Mouse (Mus musculus) lung, postnatal 25 days (tissue): Measurements from ENCODE around the gene Dgkz.

Experiments used
- DNase-seq: peaks from one replicate; pipeline ENCODE4 v3.0.0; 2022; ENCODE audit warnings: low spot score

Dgkz gene

DNA sequence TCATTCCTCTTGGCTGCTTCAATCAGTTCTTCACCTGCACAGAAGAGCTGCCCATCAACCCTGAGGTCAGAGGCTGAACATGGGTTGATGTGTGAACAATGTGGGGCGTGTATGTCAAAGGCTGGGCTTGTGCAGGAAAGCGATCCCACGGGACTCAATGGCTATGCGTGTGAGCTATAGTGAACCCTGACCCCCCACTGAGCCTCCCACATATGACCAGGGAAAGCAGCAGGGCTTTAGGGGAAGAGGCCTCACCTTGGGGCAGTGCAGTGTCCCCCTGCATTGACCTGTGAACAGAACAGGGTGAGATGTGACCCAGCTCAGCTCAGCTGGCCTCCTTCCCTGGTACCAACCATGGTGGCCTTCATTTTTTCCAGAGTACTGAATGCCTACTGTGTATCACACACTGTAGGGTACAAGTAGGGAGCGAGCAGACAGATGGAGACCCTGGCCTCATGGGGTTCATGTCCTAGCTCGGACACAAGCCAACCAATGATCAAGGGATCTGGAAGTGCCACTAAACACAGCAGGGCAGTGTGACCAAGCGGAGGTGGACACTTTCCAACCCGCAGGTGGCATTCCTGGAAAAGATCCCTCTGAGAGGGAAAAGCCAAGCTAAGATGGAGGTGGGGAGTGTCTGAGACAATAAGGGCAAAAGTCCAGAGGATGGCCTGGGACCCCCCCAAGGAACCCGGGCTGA is 40.7 kb downstream of the Dgkz start:
- DNase-seq = no peak

- no peak for DNase-seq
Measured at GRCm38 (mm10) chr2:91934016-91934415, 41.6 kb downstream of the Dgkz start.

DNA sequence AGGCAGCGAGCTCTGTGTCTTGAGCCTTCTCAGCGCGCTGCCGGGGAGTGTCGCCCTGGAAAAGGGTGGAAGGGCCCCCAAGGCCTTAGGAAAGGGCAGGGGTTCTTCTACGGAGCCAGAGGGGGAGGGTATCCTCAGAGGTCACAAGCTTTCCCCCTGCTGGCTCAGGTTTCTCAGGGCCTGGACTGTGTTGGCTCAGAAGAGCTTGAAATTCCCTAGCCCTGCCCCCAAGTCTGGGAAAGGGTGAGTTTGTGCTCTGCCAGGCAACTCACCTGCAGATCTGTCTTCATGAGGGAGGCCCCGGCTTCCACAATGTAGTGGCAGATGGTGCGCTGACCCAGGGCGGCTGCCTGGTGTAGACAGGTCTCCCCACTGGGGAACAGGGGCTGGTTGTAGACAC is 42.2 kb downstream of the Dgkz start:
- DNase-seq = no peak

- DNase-seq = no peak
Measured at GRCm38 (mm10) chr2:91932737-91933350, 42.8 kb downstream of the Dgkz start.

- no peak for DNase-seq
Measured at GRCm38 (mm10) chr2:91932160-91932711, 43.4 kb downstream of the Dgkz start, which contains the start of gene Mdk. TSS of gene Mdk (minus strand) at chr2:91932297.

GRCm38 (mm10) chr2:91931328-91932159 is 44.1 kb downstream of the Dgkz start:
- no peak for DNase-seq

GRCm38 (mm10) chr2:91930761-91931291 is 44.8 kb downstream of the Dgkz start:
- no peak for DNase-seq

DNA sequence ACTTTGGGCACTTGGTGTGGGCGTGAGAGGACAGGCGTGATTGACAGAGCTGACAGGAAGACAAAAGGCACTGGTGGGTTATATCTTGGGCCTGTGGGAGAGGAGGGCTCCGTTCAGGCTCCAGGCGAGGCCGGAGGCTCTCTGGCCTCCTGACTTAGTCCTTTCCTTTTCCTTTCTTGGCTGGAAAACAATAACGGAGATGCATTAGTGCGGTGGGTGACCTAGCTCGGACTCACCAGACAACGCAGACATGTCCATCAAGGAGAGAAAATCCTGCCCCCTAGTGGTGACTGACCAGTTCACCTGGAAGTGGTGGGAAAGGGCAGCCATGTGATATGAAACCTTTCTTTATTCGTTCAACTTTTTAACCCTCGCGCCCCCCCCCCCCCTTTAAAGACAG is 45.7 kb downstream of the Dgkz start:
- DNase-seq = peak; percentile 67

- no peak for DNase-seq
Measured at GRCm38 (mm10) chr2:91929455-91929854, 46.2 kb downstream of the Dgkz start.

DNA sequence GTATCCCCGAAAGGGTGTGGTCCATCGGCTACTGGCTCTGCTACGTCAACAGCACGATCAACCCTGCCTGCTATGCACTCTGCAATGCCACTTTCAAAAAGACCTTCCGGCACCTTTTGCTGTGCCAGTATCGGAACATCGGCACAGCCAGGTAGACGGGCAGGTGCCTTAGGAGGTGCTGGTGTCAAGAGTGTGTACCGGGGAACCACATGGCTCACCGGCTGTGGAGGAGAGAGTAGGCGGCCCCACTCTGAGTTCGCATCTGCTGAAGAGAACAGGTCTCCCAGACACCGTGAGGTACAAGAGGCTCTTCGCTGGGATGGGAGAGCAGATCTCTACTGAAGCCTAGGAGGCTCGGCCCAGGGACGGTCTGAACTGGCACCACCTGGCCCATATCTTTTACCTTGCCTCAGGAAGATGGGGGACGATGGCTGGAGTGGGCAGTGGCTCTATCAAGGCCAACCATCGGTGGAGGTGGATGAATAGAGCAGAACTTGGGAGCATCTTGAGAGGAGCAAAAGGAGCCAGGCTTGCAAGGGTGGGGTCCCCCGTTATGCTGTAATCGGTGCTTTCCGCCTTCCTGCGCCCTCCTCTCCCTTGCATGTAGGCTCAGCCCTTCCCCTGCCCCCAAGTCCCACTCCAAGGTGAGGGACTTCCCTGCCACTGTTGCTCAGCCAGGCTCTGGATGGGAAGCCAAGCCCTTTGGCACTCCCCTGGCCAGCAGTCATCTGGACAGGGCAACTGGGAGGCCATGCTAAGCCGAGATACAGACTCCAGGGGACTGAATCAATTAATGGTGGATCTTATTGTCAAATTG is 46.9 kb downstream of the Dgkz start:
- DNase-seq = no peak

DNA sequence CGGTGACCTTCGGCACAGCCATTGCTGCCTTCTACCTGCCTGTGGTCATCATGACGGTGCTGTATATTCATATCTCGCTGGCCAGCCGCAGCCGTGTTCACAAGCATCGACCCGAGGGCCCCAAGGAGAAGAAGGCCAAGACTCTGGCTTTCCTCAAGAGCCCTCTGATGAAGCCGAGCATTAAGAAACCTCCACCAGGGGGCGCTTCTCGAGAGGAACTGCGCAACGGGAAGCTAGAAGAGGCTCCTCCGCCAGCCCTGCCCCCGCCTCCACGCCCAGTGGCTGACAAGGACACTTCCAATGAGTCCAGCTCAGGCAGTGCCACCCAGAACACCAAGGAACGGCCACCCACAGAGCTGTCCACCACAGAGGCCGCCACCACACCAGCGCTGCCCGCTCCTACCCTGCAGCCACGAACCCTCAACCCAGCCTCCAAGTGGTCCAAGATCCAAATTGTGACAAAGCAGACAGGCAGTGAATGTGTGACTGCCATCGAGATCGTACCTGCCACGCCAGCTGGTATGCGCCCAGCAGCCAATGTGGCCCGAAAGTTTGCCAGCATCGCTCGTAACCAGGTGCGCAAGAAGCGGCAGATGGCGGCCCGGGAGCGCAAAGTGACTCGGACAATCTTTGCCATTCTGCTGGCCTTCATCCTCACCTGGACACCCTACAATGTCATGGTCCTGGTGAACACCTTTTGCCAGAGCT is 47.7 kb downstream of the Dgkz start:
- DNase-seq = peak; percentile 81

- DNase-seq = no peak
Measured at GRCm38 (mm10) chr2:91926949-91927348, 48.7 kb downstream of the Dgkz start, which contains the start of gene Chrm4. TSS of gene Chrm4 (plus strand) at chr2:91927249.

- no peak for DNase-seq
Measured at GRCm38 (mm10) chr2:91925442-91925841, 50.2 kb downstream of the Dgkz start.

DNA sequence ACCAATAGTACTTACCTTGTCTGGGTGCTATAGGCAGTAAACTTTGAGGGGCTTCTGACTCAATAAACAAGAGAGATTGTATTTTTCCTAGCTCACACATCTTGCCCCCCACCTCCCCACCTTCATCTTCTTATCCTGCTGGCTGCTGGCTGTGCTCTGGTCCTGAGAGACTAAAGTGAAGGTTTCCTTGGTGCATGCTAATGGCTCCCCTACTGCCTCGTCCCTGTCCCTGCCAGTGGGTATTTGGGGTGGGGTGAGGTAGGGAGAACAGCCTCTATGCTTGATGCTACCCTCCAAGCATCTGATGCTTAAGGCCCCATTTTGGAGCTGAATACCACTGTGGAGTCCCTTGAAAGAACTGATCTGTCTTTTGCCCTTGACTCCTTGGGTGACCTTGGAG is 50.9 kb downstream of the Dgkz start:
- DNase-seq = no peak

DNA sequence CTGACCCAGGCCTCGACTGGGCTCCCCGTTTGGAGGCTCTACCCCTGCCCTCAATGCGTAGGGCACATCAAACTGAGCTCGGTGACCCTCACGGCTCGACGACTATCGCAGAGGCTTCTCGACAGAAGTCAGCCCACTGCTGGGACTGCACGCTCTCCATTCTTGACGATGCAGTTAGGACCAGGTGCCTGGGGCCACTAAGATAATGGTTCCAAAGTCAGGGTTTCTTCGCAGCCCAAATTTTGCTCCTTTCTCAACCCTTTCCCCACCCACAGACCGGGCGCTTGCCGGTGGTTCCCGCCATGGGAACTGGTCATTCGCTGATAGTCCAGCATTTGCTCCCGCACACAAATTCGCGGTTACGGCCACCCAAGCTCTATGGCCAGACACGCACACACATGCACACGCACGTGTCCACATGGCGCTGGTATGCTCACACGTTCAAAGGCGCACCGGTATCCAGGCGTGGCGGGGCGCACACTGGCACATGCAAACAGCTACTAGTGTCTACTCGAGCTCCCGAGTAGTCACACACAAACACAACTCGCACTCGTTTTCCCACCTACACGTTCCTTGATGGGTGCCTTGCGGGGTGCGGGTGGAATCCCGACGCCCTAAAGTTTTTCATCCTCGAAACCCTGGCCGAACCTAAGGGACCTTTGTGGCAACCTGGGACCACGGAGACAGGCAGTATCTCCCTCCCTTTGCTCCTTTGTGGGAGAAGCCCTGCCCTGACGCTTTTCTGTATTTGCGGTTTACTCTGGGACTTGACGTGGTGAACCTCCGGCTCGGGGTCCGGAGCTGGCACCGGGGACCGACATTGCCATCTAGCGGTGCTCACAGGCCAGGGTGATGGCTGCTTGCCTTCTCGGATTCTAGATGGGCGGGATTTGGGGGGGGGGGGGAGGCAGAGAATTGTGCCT is 52.0 kb downstream of the Dgkz start:
- peak; percentile 71 for DNase-seq

DNA sequence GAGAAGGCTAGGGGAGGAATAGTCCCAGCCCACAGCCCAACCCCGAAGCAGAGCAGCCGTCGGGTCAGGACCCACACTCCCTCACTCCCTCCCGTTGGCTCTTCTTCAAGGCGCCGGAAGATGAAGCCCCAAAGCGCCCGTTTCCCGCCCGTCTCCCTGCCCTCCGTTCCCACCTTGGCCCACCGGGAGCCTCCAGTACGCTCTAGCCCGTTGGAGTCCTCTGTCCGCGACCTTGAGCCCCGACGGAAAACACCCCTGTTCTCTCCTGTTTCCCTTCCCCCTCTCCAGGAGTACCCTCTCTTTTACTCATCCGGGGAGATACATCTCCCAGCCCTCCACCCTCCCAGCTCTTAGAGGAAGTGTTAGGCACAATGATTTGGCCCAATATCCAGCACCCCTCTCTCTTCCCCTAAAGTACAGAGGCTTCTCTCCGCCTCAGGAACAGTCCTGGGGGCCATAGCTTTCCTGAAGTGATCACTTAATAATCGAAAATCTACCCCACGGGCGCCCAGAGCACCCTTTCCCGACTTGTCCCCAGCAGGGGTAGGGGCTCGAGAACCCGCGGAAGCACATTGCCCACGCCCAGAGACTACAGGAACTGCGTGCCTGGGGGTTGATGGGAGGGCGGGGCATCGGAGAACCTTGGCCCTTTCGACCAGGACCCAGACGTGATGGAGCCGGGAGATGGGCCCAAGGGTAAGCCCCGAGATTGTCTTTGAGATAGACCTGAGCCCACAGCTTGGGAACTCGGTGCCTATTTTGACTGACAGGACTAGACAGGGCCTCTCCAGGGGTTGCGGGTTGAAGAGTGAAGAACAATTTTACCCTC is 52.9 kb downstream of the Dgkz start:
- DNase-seq = no peak

- DNase-seq = no peak
Measured at GRCm38 (mm10) chr2:91921790-91922570, 53.7 kb downstream of the Dgkz start.
